Mouse (Mus musculus): ENCODE data around the gene Fcer2a.

DNA sequence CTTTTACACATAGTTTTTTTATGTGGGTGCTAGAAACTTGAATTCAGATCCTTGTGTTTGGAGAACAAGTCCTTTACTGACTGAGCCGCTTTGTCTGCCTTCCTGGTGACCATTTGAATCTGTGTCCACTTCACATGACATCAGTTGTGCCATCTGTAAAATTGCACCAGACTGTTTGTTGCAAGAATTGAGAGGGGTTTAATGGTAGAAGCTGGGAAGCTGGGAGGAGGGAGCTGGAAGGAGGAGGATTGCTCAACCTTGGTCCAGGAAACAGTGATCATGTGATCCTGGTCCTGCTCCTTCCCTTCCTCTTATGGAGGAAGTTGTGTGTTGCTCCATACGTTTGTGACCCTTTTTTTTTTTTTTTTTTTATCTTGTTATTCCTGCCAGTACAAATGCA lies 45.7 kb downstream of the Fcer2a start:
- TF ChIP-seq POLR2A (IDR thresholded peaks at IDR 0.05; ENCODE audit: control insufficient read depth, low read depth, low read length) (no peak), CTCF (IDR thresholded peaks at IDR 0.05; ENCODE audit: control insufficient read depth, insufficient read depth, insufficient replicate concordance, low read depth, low read length) (no peak)

All from testis, adult 2 months (tissue).